Mouse (Mus musculus): ENCODE results near the gene 3110070M22Rik.

- TF ChIP-seq CTCF (conservative IDR thresholded peaks at IDR 0.05 in 1 of 2, IDR thresholded peaks at IDR 0.05 in 1 of 2; ENCODE audit: low read depth in 2 of 2, low read length in 2 of 2) (no peak), HCFC1 (IDR thresholded peaks at IDR 0.05; ENCODE audit: low read depth, low read length) (no peak), USF2 (conservative IDR thresholded peaks at IDR 0.05; ENCODE audit: low read depth, low read length) (no peak), EP300 (IDR thresholded peaks at IDR 0.05; ENCODE audit: low read length) (no peak), KAT2A (IDR thresholded peaks at IDR 0.05; ENCODE audit: insufficient replicate concordance, low read length) (no peak), ZMIZ1 (IDR thresholded peaks at IDR 0.05; ENCODE audit: low read depth, low read length) (no peak)
Observed at GRCm38 (mm10) chr13:119453563-119453962, 34.6 kb downstream of the 3110070M22Rik start.

All from CH12.LX (cell line).